Mouse (Mus musculus) induced T-regulatory cell, adult 2 months (primary cell): ENCODE measurements around the gene Wapl.

ENCODE experiments used
- DNase-seq: peaks from one replicate; pipeline ENCODE4 v3.0.0-alpha.2; 2012; ENCODE audit warnings: low read depth

Gene Wapl

GRCm38 (mm10) chr14:34673395-34674228 lies at the start of gene Wapl:
Gene Wapl, plus strand, starts transcription at chr14:34673928.
- DNase-seq: peak; percentile 96

GRCm38 (mm10) chr14:34626824-34627223 lies 46.9 kb upstream of the Wapl start:
- DNase-seq: no peak

DNA sequence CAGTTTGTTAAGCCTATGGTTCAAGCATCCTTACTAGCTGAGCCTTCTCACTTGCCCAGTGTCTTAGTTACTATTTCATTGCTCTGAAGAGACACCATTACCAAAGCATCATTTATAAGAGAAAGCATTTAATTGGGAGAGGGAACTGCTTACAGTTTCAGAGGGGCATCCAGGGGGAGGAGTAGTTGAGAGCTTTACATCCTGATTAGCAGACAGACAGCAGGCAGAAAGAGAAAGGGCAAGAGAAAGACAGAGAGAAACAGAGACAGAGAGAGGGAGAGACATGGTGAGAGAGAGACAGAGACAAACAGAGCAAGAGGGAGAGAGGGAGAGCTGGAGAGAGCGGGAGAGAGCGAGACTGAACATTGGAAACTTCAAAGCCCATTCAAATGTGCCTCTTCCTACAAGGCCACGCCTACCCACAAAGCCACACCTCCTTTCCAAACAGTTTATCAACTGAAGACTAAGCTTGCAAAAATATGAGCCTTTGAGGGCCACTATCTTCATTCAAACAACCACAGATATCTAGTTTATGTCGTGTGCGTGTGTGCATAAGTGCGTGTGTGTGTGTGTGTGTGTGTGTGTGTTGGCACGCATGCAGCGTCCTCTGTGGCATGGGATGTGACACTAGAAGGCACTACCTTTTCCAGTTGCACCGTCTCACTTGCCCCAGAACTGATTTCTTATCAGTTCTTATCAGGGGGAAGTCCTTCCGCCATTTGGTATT lies 40.8 kb upstream of the Wapl start:
- DNase-seq: no peak

GRCm38 (mm10) chr14:34635192-34635591 lies 38.5 kb upstream of the Wapl start:
- DNase-seq: no peak

- no peak for DNase-seq
Observed at GRCm38 (mm10) chr14:34635721-34636120, 38.0 kb upstream of the Wapl start.

GRCm38 (mm10) chr14:34644140-34644539 lies 29.6 kb upstream of the Wapl start:
- DNase-seq: no peak

- no peak for DNase-seq
Observed at GRCm38 (mm10) chr14:34647870-34648475, 25.8 kb upstream of the Wapl start.

GRCm38 (mm10) chr14:34657131-34657530 lies 16.6 kb upstream of the Wapl start:
- no peak for DNase-seq

GRCm38 (mm10) chr14:34660351-34660787 lies 13.4 kb upstream of the Wapl start:
- no peak for DNase-seq

- no peak for DNase-seq
Observed at GRCm38 (mm10) chr14:34660788-34661591, 12.7 kb upstream of the Wapl start.

- DNase-seq: peak; percentile 63
Observed at GRCm38 (mm10) chr14:34661621-34662477, 11.9 kb upstream of the Wapl start.

- no peak for DNase-seq
Observed at GRCm38 (mm10) chr14:34662478-34662826, 11.3 kb upstream of the Wapl start.

- no peak for DNase-seq
Observed at GRCm38 (mm10) chr14:34663381-34663780, 10.3 kb upstream of the Wapl start.

DNA sequence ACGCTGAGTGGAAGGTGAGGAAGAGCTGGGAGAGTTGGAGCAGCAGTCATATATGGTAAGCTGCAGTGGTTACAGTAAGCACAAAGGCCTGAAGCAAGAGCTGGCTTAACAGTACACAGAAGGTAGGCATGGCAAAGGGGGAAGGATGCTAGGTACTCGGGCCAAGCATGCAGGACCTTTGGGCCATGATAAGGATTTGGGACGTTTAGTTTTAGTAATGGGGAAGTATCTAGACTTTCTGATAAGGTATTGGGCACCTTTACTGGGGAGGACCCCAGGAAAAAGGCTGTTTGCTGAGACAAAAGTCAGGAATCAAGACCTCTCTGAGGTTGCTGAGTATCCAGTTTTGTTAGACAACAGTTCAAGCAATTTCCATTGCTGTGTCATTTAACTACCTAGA lies 4.6 kb upstream of the Wapl start:
- DNase-seq: no peak

GRCm38 (mm10) chr14:34670256-34670655 lies 3.5 kb upstream of the Wapl start:
- DNase-seq: no peak

GRCm38 (mm10) chr14:34674229-34674791 lies 582 bp downstream of the Wapl start:
- peak; percentile 79 for DNase-seq

DNA sequence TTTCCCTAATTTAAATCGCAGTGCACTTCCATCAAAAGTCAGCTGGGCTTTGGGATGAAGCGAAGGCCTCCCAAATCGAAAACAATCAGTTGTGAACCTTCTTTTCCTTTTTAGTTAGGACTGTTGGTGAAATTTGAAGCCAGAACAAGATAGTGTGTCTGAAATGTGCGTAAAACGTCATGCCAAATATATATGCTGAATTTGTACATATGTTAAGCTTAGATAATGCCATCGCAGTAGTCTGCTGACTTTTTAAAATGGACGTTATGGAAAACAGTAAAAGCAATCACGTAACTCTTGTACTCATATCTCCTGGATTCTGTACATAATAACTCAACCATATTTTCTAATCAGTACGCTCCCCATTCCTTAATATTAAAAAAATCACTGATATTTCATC lies 1.2 kb downstream of the Wapl start:
- DNase-seq: no peak

DNA sequence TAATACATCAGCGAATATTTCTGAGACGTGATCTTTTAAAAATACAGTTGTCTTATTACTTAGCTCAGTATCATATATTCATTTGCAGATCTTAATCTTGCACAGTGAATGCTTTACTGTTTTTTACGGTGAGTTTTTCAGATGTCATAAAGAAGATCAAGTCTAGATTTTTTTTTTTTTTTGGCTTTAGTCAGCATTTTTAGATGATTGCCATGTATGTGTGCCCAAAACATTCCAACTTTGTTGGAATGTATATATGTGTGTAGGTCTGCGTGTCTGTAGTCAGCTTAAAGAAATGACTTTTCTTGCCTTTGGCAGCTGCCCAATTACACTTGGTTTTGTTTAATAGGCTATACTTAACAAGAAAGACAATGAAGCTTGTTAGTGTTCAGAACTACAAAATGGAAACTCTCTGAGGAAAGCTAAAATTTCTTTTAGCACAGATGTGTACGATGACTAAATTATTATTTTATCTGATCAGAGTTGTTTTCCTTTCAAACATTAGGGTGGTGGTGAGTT lies 1.7 kb downstream of the Wapl start:
- DNase-seq: no peak

GRCm38 (mm10) chr14:34680815-34681214 lies 7.1 kb downstream of the Wapl start:
- no peak for DNase-seq

GRCm38 (mm10) chr14:34684989-34685388 lies 11.3 kb downstream of the Wapl start:
- no peak for DNase-seq

GRCm38 (mm10) chr14:34693970-34694369 lies 20.2 kb downstream of the Wapl start:
- DNase-seq: no peak
